Mouse (Mus musculus) granulocyte monocyte progenitor cell, adult 5-6 weeks (primary cell): Measurements from ENCODE around the gene Gm20441. TPM values are rescaled to one million over a fixed set of nuclear protein-coding genes. Genes with fewer than 3 reads are reported as not detected.

Experiments used
- ATAC-seq: replicated peaks from 2 replicates; pipeline ENCODE4 v1.8.0; 2016; ENCODE audit warnings: mild to moderate bottlenecking, moderate TSS enrichment, inconsistent platforms; ENCODE audit not compliant: poor library complexity, severe bottlenecking
- total RNA-seq, 2 experiments: library from RNA; stranded (forward) in 1 of 2; stranded (reverse) in 1 of 2; fragments of 200-712, 200-1000 nt in 1 of 2; fragments of >200 nt in 1 of 2; fragmentation: Nextera tagmentation in 1 of 2; gene quantifications; 2 replicates each; pipeline ENCODE4 v1.2.3; 2014 to 2017

The Gm20441 gene
- total RNA-seq (2014; fragmentation: Nextera tagmentation) = not detected in 2 replicates
- not detected in 2 replicates for total RNA-seq (2017)

DNA sequence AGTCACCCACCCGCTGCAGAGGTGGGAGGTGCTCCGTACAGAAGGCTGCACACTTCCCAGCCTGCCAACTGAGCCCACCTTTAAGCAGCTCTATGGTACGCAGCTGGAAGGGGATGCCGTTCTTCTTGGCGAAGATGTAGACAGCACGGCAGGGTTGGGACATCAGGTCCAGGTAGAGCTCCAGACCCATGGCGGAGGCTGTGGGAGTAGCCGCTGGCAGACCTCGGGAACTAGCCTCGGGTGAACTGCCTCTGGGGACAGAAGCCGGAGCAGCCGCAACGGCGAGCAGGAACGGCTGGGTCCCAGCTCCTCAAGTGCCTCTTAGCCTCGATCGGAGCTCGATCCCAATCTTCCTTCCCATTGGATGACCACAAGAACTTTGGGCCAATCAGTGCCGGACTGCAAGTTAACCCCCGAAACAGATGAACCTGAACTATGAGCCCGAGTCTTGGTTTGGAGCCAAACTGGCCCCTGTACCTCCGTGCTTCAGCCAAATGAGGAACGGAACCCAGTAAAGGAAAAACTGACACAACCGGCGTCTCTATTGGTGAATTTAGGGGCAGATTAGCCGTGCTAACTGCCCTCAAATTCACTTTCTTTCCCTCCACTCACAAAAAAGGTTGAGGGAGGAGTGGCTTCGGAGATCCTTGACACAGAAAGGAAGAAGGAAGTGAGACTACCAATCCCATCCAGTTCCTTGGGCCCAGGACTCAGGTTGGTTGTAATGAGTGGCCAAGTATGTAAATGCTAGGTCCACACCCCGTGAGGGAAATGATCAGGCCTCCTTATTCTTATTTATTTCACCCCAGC, at the start of gene Gm20441, which contains the start of gene Gstt3:
Gene Gm20441, minus strand, starts transcription at position 186 of the 810 bp plus-strand sequence.
Gene Gstt3, minus strand, starts transcription at position 646 of the 810 bp plus-strand sequence.
- peak; percentile 84 for ATAC-seq

DNA sequence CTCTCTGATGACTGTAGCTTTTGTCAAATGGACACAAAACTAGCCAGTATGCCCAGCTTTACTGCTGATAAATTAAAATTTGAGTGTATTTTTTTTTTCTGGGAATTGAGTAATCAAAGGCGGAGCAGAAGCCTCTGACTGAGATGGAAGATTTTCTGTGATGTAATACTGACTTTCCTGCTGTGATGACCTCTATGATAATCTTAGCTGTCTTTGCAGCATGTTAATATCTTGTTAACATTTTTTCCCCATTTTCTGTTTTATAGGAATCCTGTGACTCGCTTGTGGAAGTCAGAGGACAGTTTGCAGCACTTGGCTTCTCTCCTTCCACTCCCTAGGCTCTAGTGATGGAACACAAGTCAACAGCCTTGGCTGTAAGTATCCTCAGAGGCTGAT, 49.5 kb upstream of the Gm20441 start:
- no peak for ATAC-seq

DNA sequence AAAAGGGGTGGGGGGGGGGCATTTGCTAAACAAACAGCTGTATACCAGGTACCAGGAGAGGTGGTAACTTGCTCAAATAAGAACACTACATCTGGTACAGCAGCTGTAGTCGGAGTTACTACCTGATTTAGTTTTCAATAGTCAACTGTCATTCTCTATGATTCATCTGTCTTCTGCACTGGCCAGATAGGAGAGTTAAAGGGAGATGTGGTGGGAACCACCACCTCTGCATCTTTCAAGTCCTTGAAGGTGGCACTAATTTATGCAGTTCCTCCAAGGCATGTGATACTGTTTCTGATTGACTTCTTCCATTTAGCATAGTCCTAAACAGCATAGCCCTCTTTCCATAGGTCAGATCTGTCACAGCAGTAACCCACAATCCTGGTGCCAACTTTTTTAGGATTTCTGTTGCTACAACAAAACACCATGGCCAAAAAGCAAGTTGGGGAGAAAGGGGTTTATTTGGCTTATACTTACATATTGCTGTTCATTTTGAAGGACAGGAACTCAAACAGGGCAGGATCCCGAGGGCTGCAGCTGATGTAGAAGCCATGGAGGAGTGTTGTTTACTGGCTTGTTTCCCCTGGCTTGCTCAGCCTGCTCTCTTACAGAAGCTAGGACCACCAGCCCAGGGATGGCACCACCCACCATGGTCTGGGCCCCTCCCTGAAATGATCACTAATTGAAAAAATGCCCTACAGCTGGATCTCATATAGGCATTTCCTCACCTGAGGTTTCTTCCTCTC, 48.9 kb upstream of the Gm20441 start:
- no peak for ATAC-seq

DNA sequence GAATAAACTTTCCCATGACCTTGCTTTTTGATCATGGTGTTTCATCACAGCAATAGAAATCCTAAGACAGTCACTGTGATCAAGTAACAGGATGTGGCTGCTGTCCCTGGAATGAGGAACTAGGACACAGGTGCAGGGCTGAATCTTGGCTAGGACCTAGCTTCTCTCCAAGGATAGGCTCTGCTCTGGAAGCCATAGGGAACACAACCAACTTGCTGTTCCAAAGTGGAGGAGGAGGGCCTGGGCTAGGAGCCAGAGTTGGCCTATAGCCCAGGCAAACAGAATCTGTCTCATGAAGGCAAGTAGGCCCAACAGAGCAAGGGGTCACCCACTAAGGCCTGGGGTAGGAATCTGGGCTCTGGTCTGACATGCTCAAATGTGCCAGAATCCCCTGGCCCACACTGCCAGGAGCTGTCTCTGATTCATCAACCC, 47.8 kb upstream of the Gm20441 start:
- peak; percentile 75 for ATAC-seq

DNA sequence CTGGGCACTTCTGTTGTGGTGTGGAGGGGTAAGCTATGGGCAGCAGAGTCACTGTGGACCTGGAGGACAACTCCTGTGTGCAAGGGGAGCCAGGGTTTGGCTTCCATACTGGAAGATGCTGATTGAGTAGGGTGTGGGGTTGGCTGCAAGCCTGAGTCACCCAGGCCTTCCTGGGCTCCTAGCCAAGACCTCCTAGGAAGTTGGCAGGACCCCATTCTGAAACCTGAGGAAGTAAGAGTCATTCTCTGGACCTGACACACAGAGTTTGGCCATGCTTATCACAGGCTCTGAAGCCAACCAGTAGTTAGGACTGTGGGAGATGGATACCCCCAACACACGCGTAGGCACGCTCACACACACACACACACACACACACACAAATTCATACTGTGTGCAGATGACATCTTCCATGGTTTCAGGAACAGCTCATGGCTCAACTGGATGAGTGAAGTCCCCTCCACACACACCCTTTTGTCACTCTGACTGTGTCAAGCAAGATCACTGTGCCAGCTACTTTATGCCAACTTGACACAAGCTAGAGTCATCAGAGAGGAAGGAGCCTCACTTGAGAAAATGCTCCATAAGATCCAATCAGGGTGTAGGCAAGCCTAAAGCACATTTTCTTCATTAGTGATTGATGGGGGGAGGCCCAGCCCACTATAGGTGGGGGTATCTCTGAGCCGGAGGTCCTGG, 47.1 kb upstream of the Gm20441 start:
- ATAC-seq = 0 out of 2 replicates have a peak, but pooled peaks have one; percentile 6

DNA sequence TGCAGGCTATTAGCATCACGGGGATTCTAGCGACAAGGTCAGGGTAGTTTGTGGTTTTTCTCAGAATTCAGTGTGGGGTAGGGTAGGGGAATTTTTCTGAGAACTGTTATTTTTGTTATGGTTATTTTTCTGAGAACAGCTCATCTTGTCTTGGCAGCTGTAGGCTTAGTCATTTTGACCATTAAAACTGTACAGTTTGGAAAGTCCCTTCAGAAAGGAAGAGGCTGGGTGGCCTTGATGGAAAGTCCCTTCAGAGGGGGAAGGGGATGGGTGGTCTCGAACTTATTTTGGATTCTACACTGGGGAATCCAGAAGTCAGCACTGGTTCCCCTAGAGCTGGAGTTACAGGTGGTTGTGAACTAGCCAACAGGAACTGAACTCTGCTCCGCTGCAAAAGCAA, 43.8 kb upstream of the Gm20441 start:
- ATAC-seq = no peak

DNA sequence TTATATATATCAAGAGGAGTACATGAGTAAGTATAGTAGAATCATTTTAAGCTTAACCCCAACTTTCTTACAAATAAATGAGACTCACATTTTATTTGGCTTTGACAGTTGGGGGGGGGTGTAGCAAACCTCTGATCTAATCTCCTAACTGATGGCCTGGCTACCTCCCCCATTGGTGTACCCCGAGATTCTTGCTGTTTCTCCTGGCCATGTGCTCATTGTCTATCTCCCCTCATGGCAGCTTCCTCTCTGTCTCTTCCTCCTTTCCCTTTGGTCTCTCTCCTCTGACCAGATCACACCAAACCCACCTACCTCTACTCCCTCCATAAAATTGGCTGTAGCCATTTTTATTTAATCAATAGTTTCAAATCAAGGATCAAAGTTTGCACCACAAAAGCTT, 43.0 kb upstream of the Gm20441 start:
- ATAC-seq = no peak

DNA sequence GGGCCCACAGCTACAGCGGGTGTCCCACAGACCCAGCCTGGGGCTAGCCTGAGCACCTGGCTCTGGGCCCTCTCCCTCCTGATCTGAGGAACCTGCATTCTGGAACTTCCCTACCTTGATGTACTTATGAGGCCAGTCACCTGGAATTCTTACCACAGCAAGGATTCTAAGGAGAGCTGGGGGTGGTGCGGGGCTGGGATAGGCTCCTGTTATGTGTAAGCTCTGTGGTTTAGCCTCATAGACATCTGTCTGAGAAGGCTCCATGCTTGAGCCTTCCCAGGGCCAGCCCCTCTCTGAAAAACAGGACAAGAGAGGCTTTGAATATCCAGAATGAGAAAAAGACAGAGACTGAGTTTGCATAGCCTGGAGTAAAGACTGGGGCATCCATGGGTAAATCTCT, 41.7 kb upstream of the Gm20441 start, which contains the start of gene Gstt4:
Gene Gstt4, minus strand, starts transcription at position 101 of the 400 bp plus-strand sequence.
- no peak for ATAC-seq

DNA sequence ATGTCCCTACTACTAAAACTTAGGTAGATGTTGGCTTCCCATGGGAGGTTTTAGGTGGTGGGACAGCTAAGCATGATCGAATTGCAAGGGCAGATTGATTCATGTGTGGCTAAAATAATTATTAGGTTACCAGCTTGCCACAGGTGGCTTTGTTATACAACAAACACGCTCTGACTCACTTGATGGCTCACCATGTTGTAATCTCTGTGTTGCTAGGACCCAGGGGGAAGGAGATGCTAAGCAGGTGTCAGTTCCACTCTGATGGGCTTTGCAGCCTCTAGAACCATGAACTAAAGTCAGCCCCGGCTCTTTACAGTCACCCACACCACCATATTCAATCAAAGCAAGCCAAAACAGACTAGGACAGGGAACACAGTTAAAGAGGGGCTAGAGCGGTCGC, 39.1 kb upstream of the Gm20441 start:
- no peak for ATAC-seq

DNA sequence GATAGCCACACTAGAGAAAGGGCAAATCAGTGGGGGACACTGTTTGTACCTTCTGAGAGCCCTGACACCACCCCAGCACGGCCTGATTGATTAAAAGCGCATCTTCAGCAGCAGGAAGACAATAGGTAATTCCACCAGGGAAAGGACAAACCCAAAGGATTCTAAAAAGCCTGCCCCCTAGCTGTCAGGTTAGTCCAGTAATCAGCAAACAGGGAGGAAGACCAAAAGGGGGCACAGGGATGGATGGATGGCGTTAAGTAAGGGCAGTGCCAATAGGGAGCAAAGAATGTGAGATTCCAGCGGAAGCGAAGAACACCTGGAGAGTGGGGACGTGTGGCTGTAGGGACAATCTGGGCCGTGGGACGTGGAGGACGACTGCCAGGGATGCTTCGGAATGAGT, 37.9 kb upstream of the Gm20441 start:
- no peak for ATAC-seq

DNA sequence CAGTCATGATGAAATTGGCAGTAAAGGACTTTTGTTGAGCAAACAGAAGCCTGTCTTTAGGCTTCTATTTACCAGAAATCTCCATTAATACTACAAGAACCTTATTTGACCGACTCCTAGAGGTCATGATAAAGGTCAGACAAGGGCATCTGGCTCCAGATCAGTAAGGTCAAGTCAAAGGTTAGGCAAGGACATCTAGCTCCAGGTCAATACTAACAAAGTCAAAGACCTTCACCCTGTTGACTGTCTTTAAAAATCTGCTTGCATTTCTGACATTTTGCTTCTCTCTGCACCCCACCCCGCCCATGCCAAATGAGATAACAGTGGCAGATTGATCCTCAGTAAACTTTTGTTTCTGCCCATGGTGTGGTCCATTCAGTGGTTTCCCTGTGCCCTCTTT, 23.5 kb upstream of the Gm20441 start:
- ATAC-seq = no peak

DNA sequence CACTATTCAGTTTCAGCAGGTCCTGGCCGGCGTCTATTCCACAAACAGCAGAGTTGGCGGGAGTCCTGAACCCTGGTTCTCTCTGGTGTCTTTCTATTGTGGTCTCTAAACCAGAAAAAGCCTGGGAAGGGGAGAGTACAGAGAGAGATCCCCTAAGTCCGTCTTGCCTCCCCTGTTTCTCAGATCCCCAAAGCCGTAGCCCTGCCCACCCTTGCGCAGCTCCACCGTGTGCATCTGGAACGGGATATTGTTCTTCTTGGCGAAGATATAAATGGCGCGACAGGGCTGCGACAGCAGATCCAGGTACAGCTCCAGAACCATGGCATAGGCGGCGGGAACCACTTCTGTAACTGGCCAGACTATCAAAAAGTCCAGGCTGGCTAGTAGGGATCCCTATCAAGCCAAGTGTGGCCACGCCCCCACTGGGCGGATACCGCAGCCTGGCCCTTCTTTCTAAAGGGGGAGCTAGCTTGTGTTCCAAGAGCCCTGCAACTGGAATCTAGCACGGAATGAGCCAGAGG, 17.5 kb upstream of the Gm20441 start, which contains the start of gene Gstt1:
Gene Gstt1, minus strand, starts transcription at position 409 of the 521 bp plus-strand sequence.
- ATAC-seq = peak; percentile 65

DNA sequence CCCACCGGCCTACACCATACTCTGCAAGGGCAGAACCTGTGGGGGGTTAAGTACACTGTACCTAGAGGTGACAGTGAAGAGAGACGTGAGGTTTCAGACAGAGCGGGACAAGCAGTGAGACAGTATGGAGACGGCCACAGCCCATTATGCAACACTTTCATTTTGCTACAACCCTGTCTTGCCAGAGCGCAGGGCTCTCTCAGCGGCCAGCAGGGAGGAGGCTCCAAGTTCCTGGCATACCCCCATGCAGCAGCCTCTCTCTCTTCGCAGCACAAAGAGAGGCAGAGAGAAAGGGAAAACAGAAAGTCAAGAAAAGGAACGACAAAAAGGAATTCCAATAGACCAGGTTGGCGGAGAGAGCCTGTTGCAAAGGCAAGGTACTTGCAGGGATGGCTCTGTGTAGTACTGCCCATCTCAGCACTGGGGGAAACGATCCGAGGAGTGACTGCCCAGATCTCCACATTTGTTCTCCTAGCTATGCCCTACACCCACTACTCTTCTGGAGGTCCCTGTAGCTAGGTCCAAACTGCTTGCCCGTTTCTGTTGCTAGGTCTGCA, 16.9 kb upstream of the Gm20441 start:
- ATAC-seq = peak; percentile 81

DNA sequence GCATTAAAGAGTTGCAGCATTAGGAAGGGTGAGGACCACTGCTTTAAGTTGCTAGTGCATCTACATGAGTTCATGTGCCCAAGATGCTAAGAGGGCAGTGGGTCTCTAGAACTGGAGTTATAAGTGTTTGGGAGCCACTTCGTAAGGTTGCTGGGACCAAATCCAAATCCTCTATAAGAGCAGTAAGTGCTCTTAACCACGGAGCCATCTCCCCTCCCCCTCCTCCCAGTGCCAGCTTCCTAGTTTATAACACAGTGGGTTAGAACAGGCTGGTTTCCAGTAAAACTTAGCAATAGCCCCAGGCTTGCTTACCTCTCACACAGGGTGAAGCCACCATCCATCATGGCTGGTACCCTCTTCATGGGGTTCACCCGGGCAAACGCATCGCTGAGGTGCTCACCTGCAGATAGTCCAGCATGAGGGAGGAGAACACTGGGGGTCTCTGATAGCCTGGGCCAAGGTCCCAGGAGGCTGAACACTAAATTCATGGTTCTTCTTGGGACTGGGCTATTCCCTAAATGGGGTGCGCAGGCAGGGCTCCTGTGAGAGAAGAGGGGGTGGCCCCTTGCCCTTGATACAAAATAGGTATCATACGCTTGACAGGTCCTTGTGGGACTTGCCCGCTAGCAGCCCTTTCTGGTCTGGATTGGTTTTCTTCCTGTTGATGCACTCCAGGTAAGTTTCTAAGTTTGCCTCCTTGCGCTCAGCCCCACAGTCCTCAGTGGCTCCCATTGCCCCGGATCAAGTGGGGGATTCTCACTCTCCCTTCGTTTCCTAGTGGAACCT, 16.2 kb upstream of the Gm20441 start:
- no peak for ATAC-seq

DNA sequence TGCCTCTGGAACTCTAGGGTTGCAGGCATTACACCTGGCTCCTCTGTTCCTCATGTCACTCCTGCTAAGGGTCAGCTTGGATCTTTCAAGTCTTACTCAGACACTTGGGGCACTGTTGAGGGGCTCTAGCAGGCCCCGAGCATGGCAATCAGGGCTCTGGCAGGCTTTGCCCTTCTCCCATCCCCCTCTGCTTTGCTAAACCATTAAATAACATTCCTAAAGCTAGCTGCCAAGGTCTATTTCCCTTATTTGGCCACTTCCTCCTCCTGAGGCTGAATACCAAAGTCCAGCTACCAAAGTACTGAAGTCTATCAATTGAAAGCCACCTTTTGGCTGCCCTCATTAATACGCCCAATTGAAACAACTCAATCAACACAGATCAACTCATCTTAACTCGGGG, 14.1 kb upstream of the Gm20441 start:
- ATAC-seq = 0 out of 2 replicates have a peak, but pooled peaks have one; percentile 5

DNA sequence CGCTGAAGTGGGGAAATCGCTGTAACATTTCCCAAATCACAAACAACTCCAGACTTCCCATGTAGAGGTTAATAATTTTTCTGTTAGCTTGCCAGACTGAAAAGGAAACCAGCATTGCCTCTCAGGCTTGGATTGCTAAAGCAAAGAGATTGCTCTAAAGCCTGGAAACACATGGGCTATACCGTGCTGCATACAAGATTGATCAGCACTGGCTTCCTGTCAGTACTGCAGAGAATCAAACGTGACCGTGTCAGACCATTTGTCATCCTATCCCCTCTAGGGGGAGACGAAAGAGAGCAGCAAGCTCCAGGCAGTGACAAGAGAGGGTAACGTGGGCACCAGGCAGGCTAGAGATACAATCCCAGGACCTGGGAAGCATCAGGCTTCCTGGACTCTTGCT, 10.0 kb upstream of the Gm20441 start:
- peak; percentile 61 for ATAC-seq

DNA sequence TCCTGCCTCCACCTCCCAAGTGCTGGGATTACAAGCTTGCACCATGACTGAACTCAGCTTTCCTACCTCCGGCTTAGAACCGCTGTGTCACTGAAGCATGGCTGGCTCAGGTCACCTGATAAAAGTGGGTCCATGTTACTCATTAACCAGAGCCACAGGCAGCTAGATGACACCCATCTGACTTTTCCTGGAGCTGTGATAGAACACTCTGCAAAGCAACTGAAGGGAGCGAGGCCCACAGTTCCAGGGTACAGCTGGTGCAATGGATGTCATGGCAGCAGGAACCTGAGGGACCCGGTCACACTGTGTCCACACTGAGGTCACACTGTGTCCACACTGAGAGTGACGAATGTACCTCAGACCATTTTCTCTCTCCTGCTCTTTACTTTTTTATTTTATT, 9.1 kb upstream of the Gm20441 start:
- ATAC-seq = no peak

DNA sequence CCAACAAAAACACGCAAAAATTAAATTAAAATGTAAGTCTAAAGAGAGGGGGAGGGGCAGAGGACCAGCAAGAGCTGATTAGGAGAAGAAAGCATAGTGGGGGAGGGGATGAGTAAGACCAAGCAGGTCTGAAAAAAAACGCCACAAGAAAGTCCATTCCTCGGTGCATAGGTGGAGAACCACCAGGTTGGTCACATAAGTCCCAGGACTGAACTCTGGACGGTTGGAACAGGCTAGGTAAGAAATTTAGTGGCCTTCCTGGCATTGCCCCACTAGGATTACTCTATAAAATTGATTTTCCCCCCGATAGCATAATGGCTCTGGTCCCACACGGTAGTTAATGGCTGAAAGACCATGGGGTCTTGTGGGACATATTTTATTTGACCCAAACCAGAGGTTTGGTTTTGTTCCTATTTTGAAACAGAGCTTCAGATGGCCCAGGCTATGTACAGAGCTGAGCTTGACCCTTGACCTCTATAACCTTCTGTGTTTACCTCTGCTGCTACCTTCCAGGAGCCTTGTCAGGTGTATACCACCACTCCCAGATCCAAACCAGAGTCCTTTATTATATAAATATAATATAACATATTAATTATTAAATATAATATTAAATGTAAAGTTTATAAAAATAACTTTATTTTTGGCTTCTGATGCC, 8.5 kb upstream of the Gm20441 start:
- ATAC-seq = no peak

DNA sequence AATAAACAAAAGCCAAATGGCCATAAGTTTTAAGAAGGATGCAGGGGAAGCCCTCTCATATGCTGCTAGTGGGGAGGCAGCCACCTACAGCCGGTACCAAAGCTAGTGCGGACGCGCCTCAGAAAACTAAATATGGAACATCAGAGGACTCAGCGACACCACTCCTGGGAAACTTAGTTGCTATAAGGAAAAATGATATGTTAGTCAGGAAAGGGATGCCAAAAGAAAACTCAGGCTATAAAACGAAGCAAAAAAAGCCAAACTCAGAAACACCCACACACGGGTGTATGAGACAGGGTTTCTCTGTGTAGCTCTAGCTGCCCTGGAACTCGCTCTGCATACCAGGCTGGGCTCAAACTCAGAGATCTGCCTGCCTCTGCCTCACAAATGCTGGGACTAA, 7.5 kb upstream of the Gm20441 start:
- ATAC-seq = no peak
